Mouse (Mus musculus): Measurements from ENCODE around the gene Plxdc1. TPM values are rescaled to one million over a fixed set of nuclear protein-coding genes. Genes with fewer than 3 reads are reported as not detected.

Gene Plxdc1
- total and polyA plus RNA-seq, 2 experiments from 2014 or later = 3.1 to 4.9 TPM

- Histone ChIP-seq H3K36me3 (ENCODE audit: insufficient read depth, low read length) (no peaks in the 10 kb centered on the region), H3K9ac (replicated peaks; ENCODE audit: low read length, poor library complexity, severe bottlenecking) (no peak overlapping the region), H3K4me3 (ENCODE audit: low read depth, low read length) (no peak overlapping the region), H3K27ac (ENCODE audit: low read depth, low read length) (no peak overlapping the region), H3K27me3 (ENCODE audit: insufficient read depth, low read length) (no peaks in the 10 kb centered on the region), H3K4me2 (ENCODE audit: low read depth, low read length, poor library complexity, severe bottlenecking) (no peak overlapping the region), H3K9me3 (ENCODE audit: low read length) (no peaks in the 10 kb centered on the region), H3K4me1 (ENCODE audit: insufficient read depth, low read length) (no peaks in the 10 kb centered on the region)
- DNase-seq (ENCODE audit: low spot score) (no peak), ATAC-seq (ENCODE audit: low FRiP score) (no peak)
- TF ChIP-seq CTCF (IDR thresholded peaks at IDR 0.05) = no peak
- 88% methylated on average over 9 of the region's 9 CpGs for WGBS
Measured at GRCm38 (mm10) chr11:97906905-97907304, 79.3 kb downstream of the Plxdc1 start.

- Histone ChIP-seq H3K4me3 (ENCODE audit: low read depth, low read length) (no peak overlapping the region), H3K9ac (replicated peaks; ENCODE audit: low read length, poor library complexity, severe bottlenecking) (no peak overlapping the region), H3K27ac (ENCODE audit: low read depth, low read length) (no peak overlapping the region), H3K4me1 (ENCODE audit: insufficient read depth, low read length) (no peaks in the 10 kb centered on the region), H3K36me3 (ENCODE audit: insufficient read depth, low read length) (no peaks in the 10 kb centered on the region), H3K9me3 (ENCODE audit: low read length) (no peaks in the 10 kb centered on the region), H3K27me3 (ENCODE audit: insufficient read depth, low read length) (no peaks in the 10 kb centered on the region), H3K4me2 (ENCODE audit: low read depth, low read length, poor library complexity, severe bottlenecking) (no peak overlapping the region)
- WGBS = 70% methylated on average over 2 of the region's 2 CpGs
- no peak for DNase-seq (ENCODE audit: low spot score)
- no peak for ATAC-seq (ENCODE audit: low FRiP score)
- TF ChIP-seq CTCF (IDR thresholded peaks at IDR 0.05) = no peak
Measured at GRCm38 (mm10) chr11:97905941-97906340, 80.3 kb downstream of the Plxdc1 start.

DNA sequence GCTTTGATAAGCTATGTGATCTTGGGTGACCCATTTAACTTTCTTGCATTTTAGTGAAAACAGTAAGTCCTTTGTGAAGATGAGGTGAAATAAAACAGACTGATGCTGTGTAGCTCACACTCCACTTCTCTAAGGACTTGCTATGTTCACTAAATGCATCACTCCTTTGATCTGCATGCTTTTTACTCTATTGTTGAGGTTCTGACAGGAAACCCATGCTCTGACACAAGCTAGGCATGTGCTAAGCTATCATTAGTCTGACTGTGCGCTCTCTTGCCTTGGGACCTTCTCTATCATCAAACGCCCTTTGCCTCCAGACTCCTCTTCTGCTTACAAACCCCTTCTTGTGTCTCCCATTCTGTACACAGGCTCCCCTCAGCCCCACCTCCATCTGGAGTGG, 80.7 kb downstream of the Plxdc1 start:
- H3K36me3 ChIP-seq (ENCODE audit: insufficient read depth, low read length) = no peaks in the 10 kb centered on the region
- no peaks in the 10 kb centered on the region for H3K9me3 ChIP-seq (ENCODE audit: low read length)
- H3K9ac ChIP-seq (replicated peaks; ENCODE audit: low read length, poor library complexity, severe bottlenecking) = no peak overlapping the region
- DNase-seq (ENCODE audit: low spot score) = no peak
- 80% methylated on average over 2 of the region's 2 CpGs for WGBS
- H3K4me3 ChIP-seq (ENCODE audit: low read depth, low read length) = no peak overlapping the region
- H3K4me1 ChIP-seq (ENCODE audit: insufficient read depth, low read length) = no peaks in the 10 kb centered on the region
- H3K27me3 ChIP-seq (ENCODE audit: insufficient read depth, low read length) = no peaks in the 10 kb centered on the region
- TF ChIP-seq CTCF (IDR thresholded peaks at IDR 0.05) = no peak
- no peak overlapping the region for H3K4me2 ChIP-seq (ENCODE audit: low read depth, low read length, poor library complexity, severe bottlenecking)
- no peak for ATAC-seq (ENCODE audit: low FRiP score)
- H3K27ac ChIP-seq (ENCODE audit: low read depth, low read length) = no peak overlapping the region

GRCm38 (mm10) chr11:97904801-97905200, 81.4 kb downstream of the Plxdc1 start:
- Histone ChIP-seq H3K9me3 (ENCODE audit: low read length) (no peaks in the 10 kb centered on the region), H3K4me3 (ENCODE audit: low read depth, low read length) (no peak overlapping the region)
- 84% methylated on average over 13 of the region's 13 CpGs for WGBS

DNA sequence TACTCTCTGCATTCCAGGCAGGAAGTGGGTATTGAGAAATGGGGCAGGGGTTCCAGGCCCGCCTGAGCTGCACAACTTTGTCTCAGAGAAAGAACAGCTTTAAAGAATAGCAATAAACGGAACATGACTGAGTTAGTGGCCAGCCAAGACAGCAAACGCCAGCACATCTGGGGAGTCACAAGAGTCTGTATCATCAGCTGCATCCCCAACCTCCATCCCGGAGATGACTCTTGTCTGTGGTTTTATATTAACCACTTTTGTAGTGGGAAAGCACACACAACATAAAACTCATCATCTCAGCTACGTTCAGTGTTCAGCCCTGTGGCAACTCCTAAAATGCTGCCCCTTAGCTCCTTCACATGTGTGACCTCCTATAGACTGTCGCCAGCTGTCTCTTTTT, 84.4 kb downstream of the Plxdc1 start:
- H3K27me3 ChIP-seq (ENCODE audit: insufficient read depth, low read length) = no peaks in the 10 kb centered on the region
- no peaks in the 10 kb centered on the region for H3K36me3 ChIP-seq (ENCODE audit: insufficient read depth, low read length)
- ATAC-seq (ENCODE audit: low FRiP score) (no peak), DNase-seq (ENCODE audit: low spot score) (no peak)
- no peak overlapping the region; the same call in 1 of the 2 replicates for H3K9ac ChIP-seq (replicated peaks; ENCODE audit: low read length, poor library complexity, severe bottlenecking)
- H3K9me3 ChIP-seq (ENCODE audit: low read length) = no peaks in the 10 kb centered on the region
- WGBS = 83% methylated on average over 6 of the region's 6 CpGs
- no peak overlapping the region for H3K27ac ChIP-seq (ENCODE audit: low read depth, low read length)
- TF ChIP-seq CTCF (IDR thresholded peaks at IDR 0.05) = no peak
- no peak overlapping the region for H3K4me2 ChIP-seq (ENCODE audit: low read depth, low read length, poor library complexity, severe bottlenecking)
- no peak overlapping the region for H3K4me3 ChIP-seq (ENCODE audit: low read depth, low read length)
- H3K4me1 ChIP-seq (ENCODE audit: insufficient read depth, low read length) = no peaks in the 10 kb centered on the region

More at GRCm38 (mm10) chr11:97904801-97905200, 81.4 kb downstream of the Plxdc1 start:
- no peak for TF ChIP-seq CTCF (IDR thresholded peaks at IDR 0.05)
- Histone ChIP-seq H3K4me2 (ENCODE audit: low read depth, low read length, poor library complexity, severe bottlenecking) (no peak overlapping the region), H3K36me3 (ENCODE audit: insufficient read depth, low read length) (no peaks in the 10 kb centered on the region), H3K27ac (ENCODE audit: low read depth, low read length) (no peak overlapping the region), H3K9ac (replicated peaks; ENCODE audit: low read length, poor library complexity, severe bottlenecking) (no peak overlapping the region), H3K27me3 (ENCODE audit: insufficient read depth, low read length) (no peaks in the 10 kb centered on the region), H3K4me1 (ENCODE audit: insufficient read depth, low read length) (no peaks in the 10 kb centered on the region)
- ATAC-seq (ENCODE audit: low FRiP score) (no peak), DNase-seq (ENCODE audit: low spot score) (no peak)

DNA sequence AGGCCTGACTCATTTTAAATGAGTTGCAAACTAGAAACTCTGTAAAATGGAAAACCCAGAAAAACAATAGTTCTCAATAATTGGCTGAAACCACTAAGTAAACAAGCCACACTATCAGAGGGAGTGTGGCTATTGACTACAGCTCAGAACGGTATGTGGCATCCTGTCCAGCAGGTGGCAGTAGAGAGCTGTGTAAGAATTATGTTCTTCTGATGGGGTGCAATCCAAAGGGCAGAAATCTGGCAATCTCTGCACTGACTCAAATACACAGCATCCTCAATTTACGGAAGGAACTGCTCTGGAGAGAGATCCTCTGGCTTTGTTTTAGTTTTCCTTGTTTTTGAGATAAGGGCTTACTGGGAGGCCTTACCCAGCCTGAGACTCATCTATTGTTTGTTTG, 86.4 kb downstream of the Plxdc1 start:
- Histone ChIP-seq H3K9me3 (ENCODE audit: low read length) (no peaks in the 10 kb centered on the region), H3K4me2 (ENCODE audit: low read depth, low read length, poor library complexity, severe bottlenecking) (no peak overlapping the region), H3K4me1 (ENCODE audit: insufficient read depth, low read length) (no peaks in the 10 kb centered on the region), H3K27me3 (ENCODE audit: insufficient read depth, low read length) (no peaks in the 10 kb centered on the region), H3K27ac (ENCODE audit: low read depth, low read length) (no peak overlapping the region), H3K36me3 (ENCODE audit: insufficient read depth, low read length) (no peaks in the 10 kb centered on the region), H3K4me3 (ENCODE audit: low read depth, low read length) (no peak overlapping the region), H3K9ac (replicated peaks; ENCODE audit: low read length, poor library complexity, severe bottlenecking) (no peak overlapping the region)
- ATAC-seq (ENCODE audit: low FRiP score) (no peak), DNase-seq (ENCODE audit: low spot score) (peak; percentile 95)
- WGBS = 0% methylated on average over 2 of the region's 2 CpGs
- peak; percentile 99 for TF ChIP-seq CTCF (IDR thresholded peaks at IDR 0.05)
